Mouse (Mus musculus) gastrocnemius, adult 18-20 months (tissue): ENCODE data around the gene Kcnk6. TPM values are rescaled to one million over a fixed set of nuclear protein-coding genes. Genes with fewer than 3 reads are reported as not detected.
A peak's percentile ranks its signal among the peaks of the same experiment; 100 is the strongest.
"Not testable (repeated sequence)": the region's sequence is repeated elsewhere in the genome, so short reads cannot be mapped to it uniquely, and the experiment has no call there.

Experiments used
- DNase-seq: peaks from one replicate; pipeline ENCODE4 v3.0.0; 2021; ENCODE audit warnings: low spot score
- total RNA-seq, 2 experiments: library from RNA; stranded (reverse); gene quantifications; 2 replicates each; pipeline ENCODE4 v1.2.3; 2021

The Kcnk6 gene
- total RNA-seq, 2 experiments from 2014 or later: 0.71 to 0.93 TPM

DNA sequence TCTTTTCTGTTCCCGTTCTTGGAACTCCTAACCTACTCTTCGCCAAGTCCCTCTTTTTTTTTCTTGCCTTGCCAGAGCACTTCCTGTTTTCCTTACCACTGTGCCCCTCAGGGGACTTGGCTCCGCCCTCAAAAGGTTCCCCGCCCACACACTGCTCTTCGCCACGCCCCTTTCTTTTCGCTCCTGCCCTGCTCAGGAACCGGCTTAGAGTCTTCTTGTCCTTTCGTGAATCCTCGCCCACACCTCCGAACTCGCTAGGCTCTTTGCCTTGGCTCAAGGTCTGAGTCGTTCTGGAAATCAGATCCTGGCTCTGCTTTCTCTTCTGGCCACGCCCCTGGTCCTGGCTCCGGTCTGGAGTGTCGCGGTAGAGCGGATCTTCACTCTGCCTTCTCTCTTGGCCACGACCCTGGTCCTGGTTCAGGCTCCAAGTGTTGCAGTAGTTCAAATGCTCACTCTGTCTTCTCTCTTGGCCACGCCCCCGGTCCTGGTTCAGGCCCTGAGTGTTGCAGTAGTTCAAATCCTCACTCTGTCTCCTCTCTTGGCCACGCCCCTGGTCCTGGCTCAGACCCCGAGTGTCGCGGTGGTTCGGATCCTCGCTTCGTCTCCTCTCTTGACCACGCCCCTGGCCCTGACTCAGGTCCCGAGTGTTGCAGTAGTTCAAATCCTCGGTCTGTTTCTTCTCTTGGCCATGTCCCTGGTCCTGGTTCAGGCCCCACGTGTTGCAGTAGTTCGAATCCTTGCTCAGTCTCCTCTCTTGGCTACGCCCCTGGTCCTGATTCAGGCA lies 20.7 kb downstream of the Kcnk6 start:
- DNase-seq: peak; percentile 93

- DNase-seq: peak; percentile 64
Measured at GRCm38 (mm10) chr7:29211013-29211412, 21.3 kb downstream of the Kcnk6 start.

GRCm38 (mm10) chr7:29202577-29202976 lies 29.7 kb downstream of the Kcnk6 start:
- DNase-seq: no peak

GRCm38 (mm10) chr7:29194230-29194629 lies 38.1 kb downstream of the Kcnk6 start:
- not testable (repeated sequence) for DNase-seq

GRCm38 (mm10) chr7:29181323-29181722 lies 51.0 kb downstream of the Kcnk6 start:
- DNase-seq: not testable (repeated sequence)

- DNase-seq: no peak
Measured at GRCm38 (mm10) chr7:29180854-29181236, 51.5 kb downstream of the Kcnk6 start.

- peak; percentile 97 for DNase-seq
Measured at GRCm38 (mm10) chr7:29180077-29180853, 52.0 kb downstream of the Kcnk6 start, which contains the start of gene Psmd8. Psmd8 (minus strand) TSS chr7:29180701.

DNA sequence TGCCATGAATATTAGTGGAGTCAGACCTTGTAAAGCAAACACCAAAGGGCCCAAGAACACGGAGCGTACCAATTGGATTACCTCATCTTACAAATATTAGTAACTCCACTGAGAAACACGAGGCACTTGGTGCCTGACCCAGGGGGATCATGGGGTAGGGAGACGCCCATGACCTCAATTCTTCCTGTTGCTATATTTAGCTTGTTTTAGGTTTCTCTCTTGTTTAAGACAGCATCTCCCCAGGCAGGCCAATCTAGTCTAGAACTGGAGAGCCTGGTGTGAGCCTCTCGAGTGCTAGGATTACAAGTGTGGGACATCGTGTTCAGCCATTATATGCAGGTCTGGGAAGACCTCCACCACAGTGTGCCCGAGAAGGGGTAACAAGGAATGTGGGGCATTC lies 53.0 kb downstream of the Kcnk6 start:
- peak; percentile 64 for DNase-seq

- no peak for DNase-seq
Measured at GRCm38 (mm10) chr7:29178106-29178505, 54.2 kb downstream of the Kcnk6 start.

GRCm38 (mm10) chr7:29172390-29173016 lies 59.8 kb downstream of the Kcnk6 start:
- DNase-seq: no peak

Other genes with a start within 250 kb of the Kcnk6 start
- gene Ryr1, start 107.3 kb downstream of the Kcnk6 start, total RNA-seq: 1,000 to 10,000 TPM; 1,704 to 1,734 TPM
- gene Rasgrp4, start 97.7 kb downstream of the Kcnk6 start, total RNA-seq: under 1 TPM; 0.52 to 0.62 TPM
- gene Fam98c, start 76.3 kb downstream of the Kcnk6 start, total RNA-seq: 1 to 10 TPM; 9.1 to 9.4 TPM
- under 1 TPM; 0.27 to 0.33 TPM for gene Ggn, start 62.3 kb downstream of the Kcnk6 start, total RNA-seq
- gene Spred3, start 62.1 kb downstream of the Kcnk6 start, total RNA-seq: 1 to 10 TPM; 1.9 to 3.1 TPM
- gene Psmd8, start 51.8 kb downstream of the Kcnk6 start, total RNA-seq: 100 to 1,000 TPM; 202 to 256 TPM
- under 1 TPM; 0.14 to 0.47 TPM for gene Catsperg1, start 18.5 kb downstream of the Kcnk6 start, total RNA-seq
- gene Yif1b, start 5.8 kb upstream of the Kcnk6 start, total RNA-seq: 10 to 100 TPM; 38.1 to 38.4 TPM
- gene 2200002D01Rik, start 16.0 kb upstream of the Kcnk6 start, total RNA-seq: 1 to 10 TPM in 1 of 2 experiments, under 1 TPM in 1; 0.66 to 1.1 TPM
- gene Spint2, start 49.4 kb upstream of the Kcnk6 start, total RNA-seq: 10 to 100 TPM in 1 of 2 experiments, 1 to 10 TPM in 1; 8.2 to 14.7 TPM
- 1 to 10 TPM; 3.3 to 3.4 TPM for gene Ppp1r14a, start 56.8 kb upstream of the Kcnk6 start, total RNA-seq
- gene Dpf1, start 71.4 kb upstream of the Kcnk6 start, total RNA-seq: 1 to 10 TPM; 2.4 to 2.7 TPM